Mouse (Mus musculus): Measurements from ENCODE around the gene Fshb.

DNA sequence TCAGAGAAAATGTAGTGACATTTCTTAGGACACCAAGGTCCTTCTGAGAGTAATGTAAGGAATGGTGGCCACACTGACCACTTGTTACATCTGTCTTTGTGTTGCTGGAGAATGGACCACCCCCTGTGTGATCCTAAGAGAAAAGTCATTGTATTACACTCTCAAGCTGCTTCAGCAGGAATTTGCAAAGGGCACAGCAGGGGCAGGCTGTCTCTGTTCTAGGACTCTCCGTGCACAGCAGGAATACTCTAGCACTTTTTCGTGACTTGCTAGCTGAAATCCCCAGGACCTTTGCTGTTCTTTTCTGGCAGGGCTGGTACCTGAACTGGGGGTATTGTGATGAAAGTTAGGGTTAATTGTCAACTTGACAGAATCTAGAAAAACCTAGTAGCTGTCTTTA lies 24.8 kb upstream of the Fshb start:
- TF ChIP-seq POLR2A (IDR thresholded peaks at IDR 0.05; ENCODE audit: low read depth, low read length) (no peak), CTCF (IDR thresholded peaks at IDR 0.05; ENCODE audit: extremely low read depth, insufficient read depth, insufficient read length, insufficient replicate concordance) (no peak)
